Mouse (Mus musculus) testis, adult 2 months (tissue): ENCODE measurements around the gene Srprb. TPM values are rescaled to one million over a fixed set of nuclear protein-coding genes. Genes with fewer than 3 reads are reported as not detected.

Experiments used
- H3K27ac ChIP-seq: fragments of 200-500 bp; 2 replicates; pipeline ENCODE4 v1.5.1; 2012; ENCODE audit warnings: low read depth, low read length; ENCODE audit not compliant: control insufficient read depth, insufficient read depth
- H3K27me3 ChIP-seq: fragments of 200-500 bp; 2 replicates; pipeline ENCODE4 v1.6.1; 2012; ENCODE audit warnings: mild to moderate bottlenecking, low read length, moderate library complexity; ENCODE audit not compliant: control insufficient read depth, insufficient read depth
- H3K36me3 ChIP-seq: fragments of 200-500 bp; 2 replicates; pipeline ENCODE4 v1.6.1; 2012; ENCODE audit warnings: mild to moderate bottlenecking, low read length; ENCODE audit not compliant: control insufficient read depth, insufficient read depth
- H3K4me1 ChIP-seq: fragments of 200-500 bp; 2 replicates; pipeline ENCODE4 v1.6.1; 2012; ENCODE audit warnings: low read length; ENCODE audit not compliant: control insufficient read depth, insufficient read depth
- H3K4me3 ChIP-seq: fragments of 200-500 bp; 2 replicates; pipeline ENCODE4 v1.5.1; 2012; ENCODE audit warnings: low read depth, mild to moderate bottlenecking, low read length, moderate library complexity, mixed read lengths; ENCODE audit not compliant: control insufficient read depth
- CTCF ChIP-seq: fragments of 200-500 bp; IDR thresholded peaks from 2 replicates; pipeline ENCODE4 v1.5.1; 2012; ENCODE audit warnings: low read depth, mild to moderate bottlenecking, inconsistent platforms, low read length, moderate library complexity; ENCODE audit not compliant: control insufficient read depth, insufficient read depth, insufficient replicate concordance
- POLR2A ChIP-seq: fragments of 200-500 bp; IDR thresholded peaks from 2 replicates; pipeline ENCODE4 v1.6.1; 2012; ENCODE audit warnings: low read depth, mild to moderate bottlenecking, inconsistent platforms, low read length, moderate library complexity; ENCODE audit not compliant: control insufficient read depth
- polyA plus RNA-seq: library from polyadenylated mRNA; depleted of rRNA; stranded (reverse); fragments of >200 nt; gene quantifications from 2 replicates; pipeline ENCODE4 v1.2.3, GENCODE M21; 2012

Gene Srprb
- polyA plus RNA-seq, 1 experiment: 42.6 TPM

- H3K27me3 ChIP-seq: no peaks in the 10 kb centered on the region
- TF ChIP-seq POLR2A (no peak), CTCF (no peak)
- H3K4me3 ChIP-seq: no peak overlapping the region
- no peaks in the 10 kb centered on the region for H3K36me3 ChIP-seq
- H3K27ac ChIP-seq: no peak overlapping the region
- H3K4me1 ChIP-seq: peaks cover 3% of the 10 kb centered on the region
These were observed 32.1 kb upstream of the Srprb start for GRCm38 (mm10) chr9:103234059-103234458.

- no peaks in the 10 kb centered on the region for H3K36me3 ChIP-seq
- no peak for TF ChIP-seq CTCF
- TF ChIP-seq POLR2A: no peak
These were observed 31.1 kb upstream of the Srprb start for GRCm38 (mm10) chr9:103233006-103233395.

GRCm38 (mm10) chr9:103232232-103233005 is 30.5 kb upstream of the Srprb start:
- no peaks in the 10 kb centered on the region for H3K27me3 ChIP-seq
- TF ChIP-seq CTCF (no peak), POLR2A (no peak)
- H3K36me3 ChIP-seq: no peaks in the 10 kb centered on the region
- no peak overlapping the region for H3K4me3 ChIP-seq
- H3K4me1 ChIP-seq: peaks cover 5% of the 10 kb centered on the region
- H3K27ac ChIP-seq: no peak overlapping the region

More at GRCm38 (mm10) chr9:103233006-103233395, 31.1 kb upstream of the Srprb start:
- Histone ChIP-seq H3K27ac (no peak overlapping the region), H3K4me1 (peaks cover 3% of the 10 kb centered on the region), H3K27me3 (no peaks in the 10 kb centered on the region), H3K4me3 (no peak overlapping the region)

- H3K27me3 ChIP-seq: no peaks in the 10 kb centered on the region
- no peaks in the 10 kb centered on the region for H3K36me3 ChIP-seq
- peaks cover 5% of the 10 kb centered on the region for H3K4me1 ChIP-seq
- TF ChIP-seq CTCF (no peak), POLR2A (no peak)
- H3K27ac ChIP-seq: peak within 1 kb of the TSS; percentile 41
- H3K4me3 ChIP-seq: peak within 1 kb of the TSS; percentile 21; the same call in 1 of the 2 replicates
These were observed 28.4 kb upstream of the Srprb start, which contains the start of the genes Gm20425 and Trf for GRCm38 (mm10) chr9:103230151-103230951. TSS of gene Gm20425 (minus strand) at chr9:103230307. TSS of gene Trf (minus strand) at chr9:103230444.

GRCm38 (mm10) chr9:103229037-103229867 is 27.3 kb upstream of the Srprb start:
- H3K36me3 ChIP-seq: no peaks in the 10 kb centered on the region
- H3K27me3 ChIP-seq: no peaks in the 10 kb centered on the region
- H3K4me1 ChIP-seq: peaks cover 5% of the 10 kb centered on the region
- TF ChIP-seq POLR2A: no peak
- no peak for TF ChIP-seq CTCF
- no peak overlapping the region for H3K4me3 ChIP-seq
- no peak overlapping the region for H3K27ac ChIP-seq

GRCm38 (mm10) chr9:103228370-103229003 is 26.6 kb upstream of the Srprb start:
- H3K27me3 ChIP-seq: no peaks in the 10 kb centered on the region
- TF ChIP-seq CTCF (no peak), POLR2A (no peak)
- no peak overlapping the region for H3K27ac ChIP-seq
- peaks cover 5% of the 10 kb centered on the region for H3K4me1 ChIP-seq
- H3K4me3 ChIP-seq: no peak overlapping the region
- no peaks in the 10 kb centered on the region for H3K36me3 ChIP-seq
